Mouse (Mus musculus) thymus, adult 2 months (tissue): ENCODE data around the gene Gm20388.

Experiments used
- CTCF ChIP-seq: fragments of 200-500 bp; IDR thresholded peaks from 2 replicates; pipeline ENCODE4 v1.5.1; 2012; ENCODE audit warnings: mild to moderate bottlenecking, control low read depth, low read length, moderate library complexity, borderline replicate concordance; ENCODE audit not compliant: control insufficient read depth, poor library complexity, insufficient read depth; ENCODE audit errors: extremely low read depth
- POLR2A ChIP-seq: fragments of 200-500 bp; IDR thresholded peaks from 2 replicates; pipeline ENCODE4 v1.6.1; 2012; ENCODE audit warnings: mild to moderate bottlenecking, low read length, control low read depth, moderate library complexity; ENCODE audit not compliant: control insufficient read depth, poor library complexity, insufficient read depth; ENCODE audit errors: extremely low read depth

GRCm38 (mm10) chr8:123280302-123281094 lies 3369.9 kb downstream of the Gm20388 start:
- TF ChIP-seq POLR2A (no peak), CTCF (no peak)
